Mouse (Mus musculus): ENCODE results near the gene Tshz3.

GRCm38 (mm10) chr7:36658331-36658730, 39.6 kb upstream of the Tshz3 start:
- TF ChIP-seq CTCF (IDR thresholded peaks at IDR 0.05; ENCODE audit: low read depth) = no peak
- TF ChIP-seq EP300 (IDR thresholded peaks at IDR 0.05; ENCODE audit: low read depth) = no peak
